Mouse (Mus musculus) myocyte (in vitro differentiated cells): ENCODE results near the gene Gstp3.

Source experiments
- E2F4 ChIP-seq: IDR thresholded peaks from one replicate; pipeline ENCODE4 v1.6.1; 2011; ENCODE audit warnings: mild to moderate bottlenecking, control low read depth, moderate library complexity; ENCODE audit not compliant: insufficient read depth
- POLR2A ChIP-seq: IDR thresholded peaks from one replicate; pipeline ENCODE4 v1.6.1; 2011; ENCODE audit warnings: low read depth, mild to moderate bottlenecking, control low read depth, moderate library complexity; ENCODE audit not compliant: insufficient read length
- TCF12 ChIP-seq: IDR thresholded peaks from one replicate; pipeline ENCODE4 v1.6.1; 2011; ENCODE audit warnings: mild to moderate bottlenecking, control low read depth; ENCODE audit not compliant: poor library complexity, insufficient read depth, severe bottlenecking

GRCm38 (mm10) chr19:4092750-4093149 is 33.4 kb upstream of the Gstp3 start:
- TF ChIP-seq E2F4, result no peak
- no peak for TF ChIP-seq POLR2A
- peak; percentile 12 for TF ChIP-seq TCF12
